Mouse (Mus musculus) frontal cortex, adult 2 months (tissue): ENCODE measurements around the gene Letm1. TPM values are rescaled to one million over a fixed set of nuclear protein-coding genes. Genes with fewer than 3 reads are reported as not detected.

ENCODE experiments used
- DNase-seq, 2 experiments: peaks; one replicate each; pipeline ENCODE4 v3.0.0; 2022; ENCODE audit warnings: low spot score in 1 of 2; ENCODE audit errors: extremely low spot score in 1 of 2
- polyA plus RNA-seq: library from polyadenylated mRNA; depleted of rRNA; stranded (reverse); fragments of >200 nt; gene quantifications from 2 replicates; pipeline ENCODE4 v1.2.3, GENCODE M21; 2012

The Letm1 gene
- polyA plus RNA-seq, 1 experiment = 56.2 TPM

DNA sequence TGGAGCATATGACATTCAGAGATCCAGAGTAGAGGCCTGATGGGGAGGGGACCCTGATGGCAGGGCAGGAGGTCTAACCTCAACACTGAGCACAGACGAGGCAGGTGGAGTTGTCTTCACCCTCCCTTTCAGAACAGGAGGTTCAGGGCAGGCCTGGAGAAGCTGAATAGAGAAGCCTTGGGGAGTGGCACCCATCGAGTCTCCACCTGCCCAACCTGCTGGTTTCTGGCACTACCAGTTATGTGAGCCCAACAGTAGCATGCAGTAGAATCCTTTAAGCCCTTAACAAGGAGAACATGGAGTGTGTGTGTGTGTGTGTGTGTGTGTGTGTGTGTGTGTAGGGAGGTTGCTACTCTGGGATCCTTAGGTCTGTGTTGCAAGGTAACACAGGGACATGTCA lies 70.1 kb downstream of the Letm1 start:
- no peak for DNase-seq

DNA sequence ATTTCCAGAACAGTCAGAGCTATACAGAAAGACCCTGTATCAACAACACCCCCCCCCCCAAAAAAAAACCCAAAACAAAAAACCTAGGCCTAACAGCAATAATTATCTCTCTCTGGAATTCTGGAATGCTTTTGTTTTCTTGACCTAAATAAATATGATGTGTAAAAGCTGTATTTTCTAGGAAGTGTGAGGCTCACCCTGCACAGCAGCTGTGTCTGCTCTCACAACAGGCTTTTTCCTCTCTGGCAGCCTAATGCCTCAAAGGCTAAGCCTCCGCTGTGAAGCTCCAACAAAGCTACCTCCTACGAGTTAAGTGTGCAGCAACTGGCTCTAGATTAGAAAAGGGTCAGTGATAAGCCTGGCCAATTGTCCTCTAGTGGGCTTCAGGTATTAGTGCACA lies 73.6 kb downstream of the Letm1 start:
- no peak for DNase-seq

- DNase-seq = no peak
Observed at GRCm38 (mm10) chr5:33707163-33707562, 75.5 kb downstream of the Letm1 start.

DNA sequence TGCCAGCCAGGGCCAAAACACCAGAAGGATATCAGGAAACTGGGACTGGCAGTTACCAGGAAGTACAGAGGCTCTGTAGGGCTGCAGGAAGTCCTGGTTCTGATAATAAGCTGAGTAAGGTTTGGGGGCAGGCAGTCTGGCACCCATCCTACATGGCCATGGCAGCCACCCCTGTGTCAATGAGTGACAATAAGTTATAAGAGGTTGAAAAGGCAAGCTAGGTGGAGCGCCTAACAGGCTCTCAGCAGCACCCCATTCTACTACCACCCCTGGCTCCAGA lies 76.3 kb downstream of the Letm1 start:
- no peak for DNase-seq

DNA sequence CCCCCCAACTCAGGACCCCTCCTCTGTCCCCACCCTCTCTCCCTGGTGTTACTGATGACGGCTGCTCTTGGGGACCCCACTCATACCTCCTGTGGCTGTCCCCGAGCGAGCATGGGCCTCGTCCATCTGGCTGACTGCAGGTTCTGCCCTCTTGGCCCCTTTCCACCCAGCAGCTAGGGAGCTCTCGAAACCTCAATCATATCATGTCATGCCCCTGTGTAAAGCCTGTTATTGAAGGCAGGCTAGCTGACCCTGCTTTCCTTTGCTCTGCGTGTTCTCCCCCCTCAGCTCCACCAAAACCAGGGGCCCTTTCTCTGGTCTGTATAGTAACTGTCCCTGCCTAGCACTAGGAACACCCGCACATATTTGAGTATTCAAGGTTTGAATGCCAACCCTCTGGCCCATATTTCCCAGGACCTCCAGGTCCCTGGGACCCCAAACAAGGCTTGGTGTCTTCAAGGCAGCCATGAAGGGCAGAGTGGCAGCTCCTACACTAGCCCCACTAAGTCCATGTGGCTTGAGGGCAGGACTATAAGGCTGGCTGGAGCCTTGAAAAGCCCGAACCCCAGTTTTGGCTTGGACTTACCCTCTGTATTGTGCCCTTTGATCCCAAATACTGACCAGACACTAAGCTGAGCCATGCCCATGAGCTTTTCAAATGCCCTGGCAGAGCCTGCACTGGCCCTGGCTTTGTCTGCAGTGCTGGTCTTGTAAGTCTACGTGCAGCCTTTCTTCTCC lies 76.8 kb downstream of the Letm1 start:
- DNase-seq = no peak

GRCm38 (mm10) chr5:33704945-33705611 lies 77.5 kb downstream of the Letm1 start:
- DNase-seq = peak; percentile 46 to 48

DNA sequence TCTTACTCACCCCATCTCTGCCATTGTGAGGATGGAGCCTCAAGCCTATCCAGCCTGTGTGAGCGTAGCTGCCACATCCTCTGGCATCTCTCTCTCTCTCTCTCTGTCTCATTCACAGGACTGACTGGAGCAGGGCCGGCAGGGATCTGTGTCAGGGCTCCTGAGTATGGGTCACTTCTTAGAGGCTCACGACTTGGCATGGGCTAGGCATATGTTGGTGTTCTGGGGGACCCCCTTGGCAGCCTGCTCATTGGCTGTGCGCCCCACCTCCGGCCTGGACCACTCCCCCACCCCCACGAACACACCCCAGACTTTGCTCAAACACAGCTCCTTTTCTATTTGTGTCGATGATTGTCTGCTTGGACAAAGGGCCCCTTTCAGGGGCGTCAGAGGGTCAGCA lies 78.6 kb downstream of the Letm1 start:
- DNase-seq = no peak

- DNase-seq = no peak
Observed at GRCm38 (mm10) chr5:33701832-33702231, 80.8 kb downstream of the Letm1 start.

DNA sequence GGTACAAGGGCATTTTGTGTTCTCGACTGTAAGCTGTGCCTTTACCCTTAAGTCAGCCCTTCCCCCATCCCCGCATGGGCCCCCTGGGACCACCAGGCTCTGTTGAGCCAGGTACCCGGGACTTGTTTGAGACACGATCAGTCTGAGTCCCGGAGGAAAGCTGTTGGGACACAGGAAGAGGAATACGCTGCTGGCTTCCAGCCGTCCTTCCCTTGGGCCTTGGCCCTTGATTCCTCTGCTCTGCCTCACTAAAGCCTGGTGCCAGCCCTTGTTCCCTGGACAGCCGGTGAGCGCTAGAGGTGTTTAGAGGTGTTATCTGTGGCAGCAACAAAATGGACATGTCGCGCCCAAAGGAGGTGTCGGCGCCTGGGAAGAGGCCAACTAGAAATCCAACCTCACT lies 82.6 kb downstream of the Letm1 start:
- DNase-seq = no peak

GRCm38 (mm10) chr5:33698669-33699068 lies 83.9 kb downstream of the Letm1 start:
- no peak for DNase-seq

DNA sequence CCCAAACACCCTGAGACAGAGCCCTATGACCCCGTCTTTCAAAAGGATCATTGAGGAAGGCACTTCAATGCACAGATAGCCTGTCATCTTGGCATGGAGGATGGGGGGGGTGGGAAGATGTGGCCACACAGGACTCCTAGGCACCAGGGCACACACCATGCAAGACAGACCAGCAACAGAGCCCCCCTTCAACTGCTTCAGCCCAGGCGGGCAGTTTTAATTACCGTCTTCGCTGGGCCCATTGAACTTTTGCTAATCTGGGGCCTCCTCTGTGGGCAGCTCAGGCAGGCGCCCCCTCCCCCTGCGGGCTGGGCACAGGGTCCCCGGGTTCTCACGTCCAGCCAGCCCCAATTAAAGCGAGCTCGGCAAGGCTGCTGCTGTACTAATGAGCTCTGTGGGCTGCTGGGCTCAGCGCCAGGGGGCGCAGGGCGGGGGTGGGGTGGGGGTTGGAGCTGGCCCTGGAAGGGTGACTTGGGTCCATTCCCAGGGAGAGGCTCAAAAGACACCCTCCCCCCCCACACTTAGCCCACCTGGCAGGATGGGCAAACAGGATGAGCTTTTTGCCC lies 84.6 kb downstream of the Letm1 start:
- peak in 1 of 2 experiments; percentile 51 for DNase-seq

DNA sequence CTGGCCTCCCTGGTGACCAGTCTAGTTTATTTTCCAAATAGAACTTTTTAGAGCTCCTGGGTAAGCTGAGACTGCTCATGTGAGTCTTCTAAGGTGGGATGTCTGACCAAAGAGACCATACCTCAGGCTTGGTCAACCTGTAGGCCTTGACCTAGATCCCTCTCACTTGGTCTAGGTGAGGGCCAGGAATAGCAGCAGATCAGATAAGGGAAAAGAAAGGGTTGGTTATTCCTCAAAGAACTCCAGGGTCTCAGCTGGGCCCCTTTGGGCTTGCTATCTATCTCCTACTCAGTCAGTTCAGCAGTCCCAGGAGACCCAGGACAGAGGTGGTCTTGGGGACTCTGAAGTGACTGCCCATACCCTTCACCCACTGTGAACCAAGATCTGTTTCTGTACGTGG lies 85.1 kb downstream of the Letm1 start:
- no peak for DNase-seq

DNA sequence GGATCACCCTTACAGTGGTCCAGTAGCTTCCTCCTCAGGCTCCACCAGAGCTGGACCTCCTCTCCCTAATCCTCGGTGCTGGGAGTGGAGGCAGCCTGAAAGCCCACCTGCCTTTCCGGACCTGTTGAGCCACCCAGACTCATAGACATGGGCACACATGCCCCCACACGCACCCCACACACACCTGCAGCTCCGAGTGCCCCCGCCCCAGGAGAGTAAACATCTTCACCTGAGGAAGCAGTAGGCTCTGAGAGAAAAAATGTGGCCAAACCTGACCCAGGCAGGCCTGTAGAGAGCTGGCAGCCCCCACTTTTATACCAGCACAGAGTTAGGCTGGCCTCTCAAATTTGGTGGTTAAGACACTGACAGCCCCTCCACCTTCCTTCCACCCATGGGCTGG lies 86.2 kb downstream of the Letm1 start:
- no peak for DNase-seq

DNA sequence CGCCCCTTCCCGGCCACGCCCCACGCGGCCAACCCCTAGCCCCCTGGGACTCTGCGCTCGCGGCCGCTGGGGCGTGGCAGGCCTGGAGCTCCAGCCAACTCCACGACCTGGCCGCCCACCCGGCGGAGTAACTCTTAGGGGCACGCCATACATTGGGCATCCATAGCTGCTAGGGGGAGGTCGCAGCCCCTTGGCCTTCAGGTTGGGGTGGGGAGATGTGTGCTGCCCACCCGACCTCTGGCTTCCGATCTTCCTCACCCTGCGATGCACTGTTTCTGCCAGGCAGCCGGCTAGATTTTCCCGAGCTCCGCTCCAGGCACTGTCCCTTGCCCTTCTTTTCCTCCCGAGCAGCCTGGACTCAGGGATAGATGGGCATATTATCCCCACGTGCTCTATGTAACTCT lies 86.9 kb downstream of the Letm1 start:
- no peak for DNase-seq

DNA sequence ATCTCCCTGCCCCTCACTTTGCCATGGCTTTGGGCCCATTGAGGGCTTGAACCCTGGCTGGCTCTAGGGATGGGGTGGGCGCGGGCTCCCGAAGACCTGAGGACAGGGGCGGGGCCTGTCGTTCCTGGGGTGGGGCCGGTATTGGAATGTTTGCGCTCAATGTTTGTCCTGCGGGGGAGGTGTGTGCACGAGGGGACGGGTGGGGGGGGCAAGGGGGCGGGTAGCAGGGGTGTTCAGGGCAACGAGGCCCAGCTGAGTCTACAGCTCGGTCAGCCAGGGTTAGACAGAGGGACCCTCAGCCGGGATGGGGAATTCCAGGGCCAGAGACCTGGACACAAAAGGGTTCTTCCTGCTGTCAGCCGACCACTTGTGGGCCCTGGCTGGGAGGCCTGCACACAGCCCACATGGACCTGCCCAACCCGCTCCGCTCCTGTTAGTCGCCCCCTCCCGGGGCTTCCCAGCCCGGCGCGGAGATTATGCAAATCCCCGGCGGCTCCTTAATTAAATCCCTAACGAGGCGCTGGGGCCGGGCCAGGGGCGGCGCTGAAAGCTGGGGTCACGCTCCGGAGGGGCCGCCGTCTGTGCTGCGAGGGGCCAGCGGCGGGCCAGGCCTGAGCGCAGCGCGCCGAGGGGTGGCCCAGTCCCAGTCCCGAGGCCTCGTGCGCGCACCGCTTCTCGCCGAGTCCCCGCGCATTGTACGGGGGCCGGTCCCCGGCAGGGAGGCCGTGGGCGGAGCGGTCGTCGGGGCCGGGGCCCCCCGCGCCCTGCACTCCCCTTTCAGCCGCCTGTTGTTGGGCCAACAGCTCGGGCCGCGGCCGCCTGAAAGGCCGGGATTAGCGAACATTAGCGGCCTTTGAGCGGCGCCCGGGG lies 87.5 kb downstream of the Letm1 start:
- DNase-seq = peak; percentile 20 to 54

GRCm38 (mm10) chr5:33694461-33694847 lies 88.2 kb downstream of the Letm1 start:
- no peak for DNase-seq

DNA sequence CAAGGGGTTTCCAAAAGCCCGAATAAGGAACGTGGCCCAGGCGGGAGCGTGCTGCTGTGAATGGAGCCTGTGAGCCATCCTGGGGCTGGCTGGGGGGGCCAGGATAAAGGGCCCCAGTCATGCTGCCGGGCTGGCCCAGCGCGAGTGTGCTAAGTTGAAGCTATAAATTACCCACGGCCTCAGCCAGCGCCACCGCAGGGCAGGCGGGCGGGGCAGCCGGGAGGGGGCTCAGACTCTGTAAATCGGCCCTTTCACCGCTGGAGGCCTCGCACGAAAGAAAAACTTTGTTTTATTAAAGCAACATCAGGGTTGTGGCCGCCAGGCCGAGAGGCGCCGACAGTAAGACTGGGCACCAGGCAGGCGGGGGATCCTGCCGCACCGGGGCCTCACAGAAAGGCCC lies 90.2 kb downstream of the Letm1 start:
- no peak for DNase-seq

DNA sequence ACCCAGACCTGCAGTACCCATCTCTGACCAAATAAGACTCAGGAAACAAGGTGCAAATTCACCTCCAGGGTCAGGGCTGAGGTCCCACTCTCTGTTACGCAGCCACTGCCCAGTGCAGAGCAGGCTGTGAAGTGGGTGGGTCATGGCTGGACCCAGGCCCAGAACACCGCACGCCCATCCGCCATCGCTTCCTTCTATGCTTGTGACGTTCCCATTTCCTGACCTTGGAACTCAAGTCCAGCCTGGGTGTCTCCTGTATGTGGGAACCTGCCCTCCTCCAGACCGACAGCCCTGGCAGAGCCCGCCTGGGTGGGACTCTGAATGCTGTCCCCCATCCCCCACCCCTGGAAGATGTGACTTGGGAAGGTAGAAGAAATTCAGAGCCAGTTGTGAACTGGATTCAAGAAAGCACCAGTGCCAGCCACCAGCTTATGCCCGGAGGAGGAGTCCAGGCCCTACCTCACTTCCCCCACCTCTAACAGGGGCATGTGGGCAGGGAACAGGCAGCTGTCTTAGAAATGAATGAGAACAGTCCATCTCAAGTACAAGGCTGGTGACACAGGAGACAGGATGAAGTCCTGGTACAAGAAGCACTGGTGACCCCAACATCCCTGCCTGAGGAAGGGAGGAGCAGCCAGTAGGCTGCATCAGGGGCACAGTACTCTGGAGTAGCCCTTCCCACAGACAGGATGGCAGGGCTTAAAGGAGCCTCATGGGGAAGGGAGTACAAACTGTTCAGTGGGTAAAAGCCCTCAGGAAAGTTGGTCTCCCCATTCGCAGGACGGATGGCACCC lies 92.6 kb downstream of the Letm1 start:
- no peak for DNase-seq
